Mouse (Mus musculus) layer of hippocampus, adult 2 months (tissue): ENCODE measurements around the gene Gm15737. TPM values are rescaled to one million over a fixed set of nuclear protein-coding genes. Genes with fewer than 3 reads are reported as not detected.

Source experiments
- DNase-seq, 2 experiments: peaks; one replicate each; pipeline ENCODE4 v3.0.0; 2022; ENCODE audit warnings: low spot score in 2 of 2
- H3K27ac ChIP-seq: fragments of 200-600 bp; 2 replicates; pipeline ENCODE4 v1.8.1; 2022
- H3K4me3 ChIP-seq: fragments of 200-600 bp; 2 replicates; pipeline ENCODE4 v1.8.1; 2022; ENCODE audit warnings: mild to moderate bottlenecking
- CTCF ChIP-seq: fragments of 200-600 bp; conservative IDR thresholded peaks from 2 replicates; pipeline ENCODE4 v1.8.1; 2022; ENCODE audit warnings: antibody characterized with exemption, mild to moderate bottlenecking, moderate library complexity
- total RNA-seq, 2 experiments: library from RNA; stranded (reverse); gene quantifications; 2 replicates each; pipeline ENCODE4 v1.2.3; 2021

The Gm15737 gene
- total RNA-seq, 2 experiments from 2014 or later, result not detected

DNA sequence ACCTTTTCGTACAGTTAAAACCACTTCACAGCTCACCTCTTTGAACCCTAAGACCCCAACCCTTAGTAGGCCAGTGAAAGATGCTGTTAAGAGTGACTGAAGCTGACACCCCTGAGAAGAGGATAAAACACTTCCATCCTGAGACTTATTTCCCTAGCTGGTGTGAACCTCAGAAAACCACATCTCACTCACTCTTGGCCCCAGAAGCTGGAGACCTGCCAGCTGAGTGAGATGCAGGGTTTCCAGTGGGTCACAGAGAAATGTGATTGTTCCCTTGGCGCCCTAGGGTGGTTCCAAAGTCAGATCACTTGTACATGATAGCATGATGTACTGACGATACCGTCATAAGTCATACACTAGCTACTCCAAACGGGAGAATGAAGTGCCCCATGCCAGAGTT, 13.3 kb downstream of the Gm15737 start:
- no peak overlapping the region for H3K27ac ChIP-seq
- H3K4me3 ChIP-seq, result no peak overlapping the region
- TF ChIP-seq CTCF, result no peak
- DNase-seq, result no peak

DNA sequence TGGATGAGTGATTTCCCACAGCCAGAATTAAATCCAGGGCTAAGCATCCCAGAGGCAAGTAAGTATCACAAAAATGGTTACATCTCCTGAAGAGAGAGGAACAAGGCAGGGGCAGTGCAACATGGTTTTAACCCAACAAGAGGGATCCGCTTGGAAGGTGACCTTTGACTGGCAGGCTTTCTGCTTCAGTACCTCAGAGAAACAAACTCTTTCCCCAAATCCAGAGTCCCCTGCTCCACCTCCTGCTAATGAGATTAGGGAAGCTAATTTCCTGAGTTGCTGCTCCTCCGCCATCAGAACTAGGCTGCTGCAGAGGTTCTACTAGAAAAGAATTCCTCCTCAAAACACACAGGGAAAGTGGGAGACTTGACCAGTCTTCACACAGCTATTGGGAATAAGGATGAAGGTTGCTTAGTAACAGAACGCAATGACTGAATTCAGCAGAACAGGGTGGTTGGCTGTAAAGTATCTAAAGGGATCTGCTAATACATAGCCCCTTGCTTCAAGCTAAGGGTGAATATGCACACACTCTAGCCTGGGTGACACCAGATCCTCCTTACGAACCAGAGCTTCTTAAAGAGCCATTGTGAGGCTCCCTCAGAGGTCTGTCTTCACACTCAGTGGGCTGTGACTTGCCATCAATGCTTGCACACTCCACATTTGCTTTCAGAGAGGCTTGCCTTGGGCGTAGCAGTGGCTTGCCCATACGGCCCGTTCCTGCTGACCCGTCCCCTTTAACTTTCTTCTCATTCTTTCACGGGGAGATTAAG, 14.2 kb downstream of the Gm15737 start:
- no peak for DNase-seq
- Histone ChIP-seq H3K4me3 (no peak overlapping the region), H3K27ac (no peak overlapping the region)
- TF ChIP-seq CTCF, result no peak

DNA sequence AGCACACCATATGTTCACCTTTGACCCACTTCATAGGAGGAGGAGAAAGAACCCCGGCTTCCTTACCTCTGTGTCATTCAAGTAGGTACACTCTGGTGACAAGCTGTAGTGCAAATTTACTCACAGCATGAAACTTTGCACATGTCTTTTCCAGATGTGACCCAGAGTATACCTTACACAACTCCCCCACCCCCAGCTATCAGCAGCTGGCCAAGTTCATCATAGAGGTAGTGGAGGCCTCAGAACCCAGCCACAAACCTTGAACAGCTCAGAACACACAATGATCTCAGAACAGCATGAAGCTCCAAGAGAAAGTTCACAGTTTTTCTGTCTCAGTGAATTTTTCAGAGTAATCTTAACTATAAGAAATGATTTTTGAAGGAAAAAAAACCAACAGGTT, 22.4 kb downstream of the Gm15737 start:
- no peak overlapping the region for H3K4me3 ChIP-seq
- no peak overlapping the region for H3K27ac ChIP-seq
- no peak for DNase-seq
- TF ChIP-seq CTCF, result no peak

DNA sequence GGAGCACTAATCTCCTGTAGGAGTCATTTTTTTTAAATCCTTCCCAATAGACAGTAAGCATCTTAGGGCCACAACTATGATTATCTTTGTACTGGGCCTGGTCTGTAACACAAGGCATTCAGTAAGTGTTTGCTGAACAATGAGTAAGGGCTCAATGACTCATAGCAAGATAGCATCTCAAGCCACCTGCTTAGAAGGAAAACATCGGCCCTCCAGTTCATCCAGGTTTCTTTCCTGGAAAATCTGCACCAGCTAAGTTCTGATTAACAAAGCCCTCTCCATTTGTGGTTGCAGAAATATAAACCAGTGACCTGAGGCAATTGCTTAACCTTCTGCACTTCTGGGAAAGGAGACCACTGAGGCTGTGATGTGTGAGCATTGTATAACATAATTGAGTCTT, 34.9 kb downstream of the Gm15737 start:
- no peak overlapping the region for H3K4me3 ChIP-seq
- no peak overlapping the region for H3K27ac ChIP-seq
- DNase-seq, result no peak
- TF ChIP-seq CTCF, result no peak

DNA sequence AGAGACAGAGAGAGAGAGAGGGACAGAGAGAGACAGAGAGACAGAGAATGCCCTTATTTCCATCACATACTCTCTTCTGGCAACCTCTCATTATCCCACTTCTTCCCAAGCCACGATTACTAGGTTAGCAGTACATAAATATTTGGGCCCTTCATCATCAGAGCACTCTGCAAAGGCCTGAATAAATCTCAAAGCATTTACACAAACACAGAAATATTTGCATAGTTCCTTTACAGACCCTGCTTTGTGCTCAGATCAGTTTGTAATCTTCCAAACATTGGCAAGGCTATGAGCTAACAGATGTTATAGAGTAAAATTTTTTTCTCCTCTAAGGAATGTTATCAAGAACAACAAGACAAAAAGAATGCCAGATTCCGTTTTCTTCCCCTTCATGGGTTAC, 35.3 kb downstream of the Gm15737 start:
- Histone ChIP-seq H3K27ac (no peak overlapping the region), H3K4me3 (no peak overlapping the region)
- no peak for TF ChIP-seq CTCF
- no peak for DNase-seq

DNA sequence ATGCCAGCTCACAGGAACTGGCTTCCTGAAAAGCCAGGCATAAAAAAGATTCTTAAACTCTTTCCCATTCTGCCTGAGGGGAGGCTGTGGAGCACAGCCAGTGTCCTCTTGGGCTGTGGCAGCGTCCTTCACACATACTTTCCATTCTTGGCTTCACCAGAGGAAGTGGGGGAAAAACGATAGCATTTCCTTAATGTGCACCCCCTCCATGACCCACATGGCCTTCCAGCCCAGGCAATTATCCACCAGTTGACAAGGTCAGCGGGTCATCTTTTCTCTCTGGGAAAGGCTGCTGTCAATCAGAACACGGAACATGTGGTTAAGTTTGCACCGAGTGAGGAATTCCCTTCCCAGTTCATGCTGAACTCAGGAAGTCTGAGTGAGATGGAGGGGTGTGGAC, 36.8 kb downstream of the Gm15737 start:
- no peak for DNase-seq
- no peak overlapping the region for H3K27ac ChIP-seq
- TF ChIP-seq CTCF, result no peak
- no peak overlapping the region for H3K4me3 ChIP-seq

DNA sequence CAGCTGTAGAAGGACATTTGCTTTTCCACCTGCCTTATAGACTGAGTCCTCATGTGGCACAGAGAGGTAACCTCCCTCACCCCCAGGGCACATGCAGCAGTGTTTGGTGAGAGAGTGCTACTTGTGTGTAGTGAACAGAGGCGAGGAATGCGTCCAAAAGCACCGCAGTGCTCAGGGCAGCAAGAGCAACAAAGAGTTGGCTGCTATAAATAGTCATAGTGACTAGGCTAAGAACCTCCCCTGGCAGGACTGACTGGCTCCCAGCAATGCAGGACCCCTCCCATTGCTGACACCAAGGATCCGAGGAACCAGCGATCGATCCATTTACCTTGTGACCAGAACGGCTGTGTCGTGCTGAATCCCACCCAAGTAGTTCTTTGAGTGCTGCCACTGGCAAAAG, 40.2 kb downstream of the Gm15737 start:
- TF ChIP-seq CTCF, result no peak
- no peak for DNase-seq
- H3K27ac ChIP-seq, result 0 out of 2 replicates have a peak overlapping the region, but pooled peaks have one; percentile 23
- no peak overlapping the region for H3K4me3 ChIP-seq

DNA sequence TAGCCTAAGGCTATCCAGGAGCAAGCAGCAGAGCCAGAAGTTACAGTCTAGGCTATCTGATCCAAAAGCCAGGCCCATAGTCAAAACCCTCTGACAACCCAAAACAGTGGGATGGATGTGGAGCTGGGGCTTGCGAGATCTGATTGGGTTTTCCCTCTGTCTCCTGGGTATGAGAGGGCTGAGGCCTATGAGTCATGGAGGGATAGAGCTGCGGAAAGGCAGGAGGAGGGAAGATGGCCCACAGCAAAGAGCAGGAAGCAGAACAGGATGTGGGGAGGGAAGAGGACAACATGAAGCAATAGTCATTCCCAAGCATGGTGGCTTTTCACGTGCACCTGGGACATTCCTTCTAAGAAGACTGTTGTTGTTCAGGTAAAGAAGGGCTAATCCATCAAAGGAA, 41.5 kb downstream of the Gm15737 start:
- TF ChIP-seq CTCF, result no peak
- no peak overlapping the region for H3K4me3 ChIP-seq
- DNase-seq, result no peak
- H3K27ac ChIP-seq, result no peak overlapping the region

DNA sequence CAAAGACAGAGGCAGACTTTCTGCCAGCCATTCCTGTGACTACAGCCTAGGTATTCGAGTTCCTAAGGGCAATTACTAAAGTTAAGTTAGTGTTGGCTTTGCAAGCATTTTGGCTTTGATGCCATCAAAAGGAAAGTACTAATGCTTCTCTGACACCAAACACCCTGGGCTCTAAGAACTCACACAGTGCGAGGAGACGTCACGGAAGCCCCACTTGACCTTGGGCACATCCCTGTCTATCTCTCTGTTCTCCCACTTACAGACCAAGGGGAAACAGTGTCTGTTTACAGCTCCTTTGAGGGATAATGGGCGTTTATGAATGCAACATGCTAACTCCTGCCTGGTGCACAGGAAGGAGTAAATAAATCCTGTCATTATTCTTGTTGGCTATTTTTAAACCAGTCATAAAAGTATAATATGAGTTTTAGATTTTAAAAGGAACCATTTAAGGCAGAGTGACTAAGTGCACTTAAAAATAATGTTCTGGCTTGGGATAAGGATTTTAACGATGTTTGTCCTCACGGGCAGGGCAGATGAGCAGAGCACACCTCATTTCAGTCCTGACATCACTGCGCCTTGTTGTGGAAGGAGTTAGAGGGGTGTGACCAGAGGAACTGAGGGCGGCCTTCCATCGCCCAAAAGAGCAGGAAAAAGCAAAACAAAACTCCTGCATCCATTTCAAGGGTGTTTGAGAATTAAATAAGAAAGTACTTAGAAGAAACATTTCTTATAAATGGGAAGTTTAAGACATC, 52.0 kb downstream of the Gm15737 start:
- TF ChIP-seq CTCF, result no peak
- no peak overlapping the region for H3K4me3 ChIP-seq
- H3K27ac ChIP-seq, result no peak overlapping the region
- DNase-seq, result no peak

DNA sequence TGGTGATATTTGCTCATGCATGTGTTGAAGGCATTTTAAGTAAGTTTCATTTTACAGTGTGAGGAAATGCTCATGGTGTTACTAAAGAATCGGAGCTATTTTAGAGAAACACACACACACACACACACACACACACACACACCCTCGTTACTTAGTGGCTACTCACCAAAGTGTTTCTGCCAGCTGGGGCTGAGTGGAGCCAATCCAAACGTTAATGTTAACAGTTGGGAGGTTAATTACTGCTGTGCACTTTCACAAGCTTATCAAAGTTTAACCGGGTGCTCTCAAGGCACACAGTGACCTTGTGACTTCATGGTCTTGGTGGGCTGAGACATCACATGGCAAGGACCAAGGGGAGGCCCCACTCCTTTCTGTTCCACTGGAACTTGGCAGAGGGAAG, 52.7 kb downstream of the Gm15737 start:
- DNase-seq, result no peak
- H3K4me3 ChIP-seq, result no peak overlapping the region
- no peak overlapping the region for H3K27ac ChIP-seq
- no peak for TF ChIP-seq CTCF

DNA sequence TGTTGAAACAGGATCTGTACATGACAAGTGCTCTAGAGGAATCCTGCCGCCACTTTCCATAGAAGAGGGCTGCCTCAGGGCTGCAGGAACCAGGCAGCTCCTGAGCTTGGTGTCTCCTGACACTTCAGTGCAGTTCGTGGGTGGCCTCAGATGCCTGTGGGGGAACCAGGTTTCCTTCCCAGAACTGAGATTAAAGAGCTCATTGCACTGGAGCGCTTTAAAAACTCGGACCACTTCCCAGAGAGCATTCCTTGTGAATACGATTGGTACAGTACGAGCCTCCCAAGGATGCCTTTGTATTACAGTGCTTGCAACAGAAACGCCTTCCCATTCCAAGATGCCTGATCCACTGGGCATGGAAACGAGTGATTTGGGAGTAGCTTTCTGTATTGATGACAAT, 55.4 kb downstream of the Gm15737 start:
- no peak overlapping the region for H3K4me3 ChIP-seq
- no peak for TF ChIP-seq CTCF
- no peak for DNase-seq

DNA sequence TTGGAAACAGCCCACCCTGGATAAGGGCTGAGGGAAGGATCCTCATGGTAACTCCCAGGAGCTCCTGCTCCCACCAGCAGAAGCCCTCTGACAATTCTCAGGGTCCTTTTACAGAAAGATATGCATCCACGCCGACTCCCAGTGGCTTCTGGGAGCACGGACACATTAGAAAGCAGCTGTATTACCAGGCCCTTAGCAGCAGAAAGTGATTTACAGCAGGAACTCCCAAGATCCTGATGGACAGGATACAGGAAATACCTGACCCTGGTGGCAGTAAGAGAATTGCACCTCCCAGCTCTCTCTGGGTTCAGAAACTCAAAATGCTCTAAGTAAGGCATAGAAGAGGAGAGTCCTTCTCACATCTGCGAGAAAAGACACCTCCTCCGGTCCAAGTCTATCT, 59.1 kb downstream of the Gm15737 start:
- peak; percentile 16; the same call in 1 of the 2 replicates for TF ChIP-seq CTCF
- no peak for DNase-seq
- Histone ChIP-seq H3K27ac (no peak overlapping the region), H3K4me3 (no peak overlapping the region)

More for the DNA sequence above, 55.4 kb downstream of the Gm15737 start:
- H3K27ac ChIP-seq, result no peak overlapping the region

Other genes with a start within 250 kb of the Gm15737 start
- gene Prickle2, start 163.2 kb upstream of the Gm15737 start, total RNA-seq, result 100 to 1,000 TPM; 208 to 212 TPM
- gene A730049H05Rik, start 52.9 kb upstream of the Gm15737 start, total RNA-seq, result under 1 TPM; 0.15 to 0.27 TPM
- gene Adamts9, start 74.1 kb downstream of the Gm15737 start, total RNA-seq, result 1 to 10 TPM; 8.7 to 8.9 TPM